Mouse (Mus musculus): ENCODE results near the gene AC161166.1. TPM values are rescaled to one million over a fixed set of nuclear protein-coding genes. Genes with fewer than 3 reads are reported as not detected.
A peak's percentile ranks its signal among the peaks of the same experiment; 100 is the strongest.
"Not testable (repeated sequence)": the region's sequence is repeated elsewhere in the genome, so short reads cannot be mapped to it uniquely, and the experiment has no call there.

The AC161166.1 gene
- polyA plus RNA-seq, 1 experiment from 2014 or later: 2.2 TPM

DNA sequence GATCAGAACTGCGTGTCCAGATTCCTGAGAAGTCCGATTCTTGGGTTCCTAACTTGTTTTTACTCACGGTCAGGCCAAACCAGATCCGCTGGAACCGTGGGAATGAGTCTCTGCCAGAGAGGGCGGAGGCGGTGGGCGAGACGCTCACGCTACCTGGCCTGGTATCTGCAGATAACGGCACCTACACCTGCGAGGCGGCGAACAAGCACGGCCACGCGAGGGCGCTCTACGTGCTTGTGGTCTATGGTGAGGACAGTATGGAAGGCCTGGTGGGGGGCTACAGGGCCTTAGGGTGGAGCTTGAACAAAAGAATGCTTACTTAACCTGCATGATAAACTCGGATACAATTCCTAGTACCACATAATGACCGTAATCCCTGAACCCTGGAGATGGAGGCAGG lies 10.8 kb downstream of the AC161166.1 start:
- Histone ChIP-seq H3K4me1 (peaks cover 32% of the 10 kb centered on the region), H3K36me3 (replicated peaks) (peaks cover 22% of the 10 kb centered on the region), H3K4me3 (no peak overlapping the region), H3K9me3 (no peaks in the 10 kb centered on the region), H3K4me2 (no peak overlapping the region), H3K27ac (no peak overlapping the region), H3K9ac (no peak overlapping the region), H3K27me3 (replicated peaks) (no peaks in the 10 kb centered on the region)
- no peak for ATAC-seq (replicated peaks)
- WGBS: 58% methylated on average over 21 of the region's 21 CpGs

DNA sequence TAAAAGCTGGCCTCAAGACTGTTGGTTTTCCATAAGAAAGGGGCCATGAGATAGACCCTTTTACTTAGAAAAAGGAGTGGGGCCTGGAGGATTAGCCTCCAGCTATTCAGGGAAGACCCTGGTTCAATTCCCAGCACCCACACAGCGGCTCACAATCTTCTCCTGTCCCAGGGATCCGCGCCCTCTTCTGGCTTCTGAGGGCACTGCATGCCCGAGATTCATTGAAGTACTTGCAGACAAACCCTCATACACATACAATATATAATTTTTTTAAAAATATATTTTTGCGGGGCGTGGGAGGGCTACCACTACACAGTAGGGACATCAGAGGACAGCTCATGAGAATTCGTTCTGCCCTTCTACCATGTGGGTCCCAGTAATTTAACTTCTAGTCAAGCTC lies 11.3 kb downstream of the AC161166.1 start:
- no peaks in the 10 kb centered on the region for H3K9me3 ChIP-seq
- no peaks in the 10 kb centered on the region for H3K27me3 ChIP-seq (replicated peaks)
- H3K4me2 ChIP-seq: no peak overlapping the region
- no peak overlapping the region for H3K4me3 ChIP-seq
- 32% methylated on average over 7 of the region's 7 CpGs for WGBS
- H3K9ac ChIP-seq: no peak overlapping the region
- peaks cover 22% of the 10 kb centered on the region for H3K36me3 ChIP-seq (replicated peaks)
- peaks cover 28% of the 10 kb centered on the region for H3K4me1 ChIP-seq
- H3K27ac ChIP-seq: no peak overlapping the region
- ATAC-seq (replicated peaks): no peak

GRCm38 (mm10) chr7:24499856-24500577 lies 12.2 kb downstream of the AC161166.1 start:
- H3K9ac ChIP-seq: no peak overlapping the region
- 20% methylated on average over 43 of the region's 43 CpGs for WGBS
- H3K4me2 ChIP-seq: no peak overlapping the region
- H3K27ac ChIP-seq: no peak overlapping the region
- H3K36me3 ChIP-seq (replicated peaks): peaks cover 22% of the 10 kb centered on the region
- no peaks in the 10 kb centered on the region for H3K27me3 ChIP-seq (replicated peaks)
- no peak overlapping the region for H3K4me3 ChIP-seq
- no peak for ATAC-seq (replicated peaks)
- no peaks in the 10 kb centered on the region for H3K9me3 ChIP-seq
- H3K4me1 ChIP-seq: peaks cover 19% of the 10 kb centered on the region

- no peak overlapping the region for H3K4me2 ChIP-seq
- H3K27me3 ChIP-seq (replicated peaks): no peaks in the 10 kb centered on the region
- peak overlapping the region; percentile 68; the same call in 1 of the 2 replicates for H3K27ac ChIP-seq
- H3K4me3 ChIP-seq: no peak overlapping the region
- 0 out of 2 replicates have a peak, but pooled peaks cover 5% of the 10 kb centered on the region for H3K36me3 ChIP-seq (replicated peaks)
- H3K9ac ChIP-seq: no peak overlapping the region
- H3K9me3 ChIP-seq: no peaks in the 10 kb centered on the region
- 85% methylated on average over 8 of the region's 8 CpGs for WGBS
- H3K4me1 ChIP-seq: peaks cover 48% of the 10 kb centered on the region
- ATAC-seq (replicated peaks): no peak
Measured at GRCm38 (mm10) chr7:24488303-24488702, 24.0 kb downstream of the AC161166.1 start.

- 25% methylated on average over 3 of the region's 3 CpGs for WGBS
- peak overlapping the region; percentile 51 for H3K4me2 ChIP-seq
- H3K36me3 ChIP-seq (replicated peaks): 0 out of 2 replicates have a peak, but pooled peaks cover 5% of the 10 kb centered on the region
- H3K4me1 ChIP-seq: peaks cover 54% of the 10 kb centered on the region
- H3K9me3 ChIP-seq: no peaks in the 10 kb centered on the region
- H3K27me3 ChIP-seq (replicated peaks): no peaks in the 10 kb centered on the region
- no peak for ATAC-seq (replicated peaks)
- no peak overlapping the region for H3K4me3 ChIP-seq
- H3K27ac ChIP-seq: peak overlapping the region; percentile 68
- peak overlapping the region; percentile 41; the same call in 1 of the 2 replicates for H3K9ac ChIP-seq
Measured at GRCm38 (mm10) chr7:24487403-24487802, 24.9 kb downstream of the AC161166.1 start.

GRCm38 (mm10) chr7:24486654-24487130 lies 25.6 kb downstream of the AC161166.1 start:
- Histone ChIP-seq H3K27me3 (replicated peaks) (no peaks in the 10 kb centered on the region), H3K4me2 (peak overlapping the region; percentile 51), H3K36me3 (replicated peaks) (0 out of 2 replicates have a peak, but pooled peaks cover 5% of the 10 kb centered on the region), H3K9me3 (no peaks in the 10 kb centered on the region), H3K9ac (peak overlapping the region; percentile 41; the same call in 1 of the 2 replicates), H3K4me1 (peaks cover 54% of the 10 kb centered on the region), H3K27ac (peak overlapping the region; percentile 68), H3K4me3 (peak overlapping the region; percentile 32)
- 40% methylated on average over 9 of the region's 9 CpGs for WGBS
- ATAC-seq (replicated peaks): peak; percentile 35; the same call in 1 of the 2 replicates

- no peaks in the 10 kb centered on the region for H3K9me3 ChIP-seq
- ATAC-seq (replicated peaks): no peak
- H3K4me2 ChIP-seq: peak overlapping the region; percentile 51
- H3K27me3 ChIP-seq (replicated peaks): no peaks in the 10 kb centered on the region
- no peak overlapping the region for H3K9ac ChIP-seq
- H3K27ac ChIP-seq: peak overlapping the region; percentile 68
- peaks cover 62% of the 10 kb centered on the region for H3K4me1 ChIP-seq
- H3K4me3 ChIP-seq: peak overlapping the region; percentile 32
- 0 out of 2 replicates have a peak, but pooled peaks cover 5% of the 10 kb centered on the region for H3K36me3 ChIP-seq (replicated peaks)
- 79% methylated on average over 9 of the region's 9 CpGs for WGBS
Measured at GRCm38 (mm10) chr7:24485481-24485880, 26.8 kb downstream of the AC161166.1 start.

- peaks cover 71% of the 10 kb centered on the region for H3K4me1 ChIP-seq
- H3K27me3 ChIP-seq (replicated peaks); H3K36me3 ChIP-seq (replicated peaks); H3K27ac ChIP-seq; ATAC-seq (replicated peaks); H3K9me3 ChIP-seq: not testable (repeated sequence)
- peak overlapping the region; percentile 89 for H3K9ac ChIP-seq
- WGBS: 61% methylated on average over 6 of the region's 6 CpGs
- peak overlapping the region; percentile 78 for H3K4me3 ChIP-seq
- H3K4me2 ChIP-seq: peak overlapping the region; percentile 72
Measured at GRCm38 (mm10) chr7:24483291-24483690, 29.0 kb downstream of the AC161166.1 start.

GRCm38 (mm10) chr7:24482208-24483020 lies 29.8 kb downstream of the AC161166.1 start:
- peak; percentile 10 for ATAC-seq (replicated peaks)
- 1% methylated on average over 23 of the region's 38 CpGs for WGBS
- Histone ChIP-seq H3K9ac (peak overlapping the region; percentile 89), H3K4me3 (peak overlapping the region; percentile 78), H3K27me3 (replicated peaks) (no peaks in the 10 kb centered on the region), H3K9me3 (no peaks in the 10 kb centered on the region), H3K4me1 (peaks cover 66% of the 10 kb centered on the region), H3K4me2 (peak overlapping the region; percentile 72), H3K36me3 (replicated peaks) (no peaks in the 10 kb centered on the region), H3K27ac (peak overlapping the region; percentile 86)

GRCm38 (mm10) chr7:24481474-24482207 lies 30.6 kb downstream of the AC161166.1 start, which contains the start of gene Cadm4:
Cadm4 (plus strand) TSS chr7:24482023.
- Histone ChIP-seq H3K27me3 (replicated peaks) (no peaks in the 10 kb centered on the region), H3K27ac (peak within 1 kb of the TSS; percentile 86), H3K9me3 (no peaks in the 10 kb centered on the region), H3K4me2 (peak within 1 kb of the TSS; percentile 72), H3K4me3 (peak within 1 kb of the TSS; percentile 78), H3K9ac (peak within 1 kb of the TSS; percentile 89), H3K36me3 (replicated peaks) (no peaks in the 10 kb centered on the region), H3K4me1 (peaks cover 58% of the 10 kb centered on the region)
- WGBS: under 1% methylated on average over 59 of the region's 83 CpGs
- peak; percentile 87 for ATAC-seq (replicated peaks)

- H3K27ac ChIP-seq: peak overlapping the region; percentile 86
- peaks cover 52% of the 10 kb centered on the region for H3K4me1 ChIP-seq
- WGBS: 10% methylated on average over 14 of the region's 14 CpGs
- peak overlapping the region; percentile 72 for H3K4me2 ChIP-seq
- H3K27me3 ChIP-seq (replicated peaks): no peaks in the 10 kb centered on the region
- ATAC-seq (replicated peaks): peak; percentile 64
- peak overlapping the region; percentile 89 for H3K9ac ChIP-seq
- H3K4me3 ChIP-seq: peak overlapping the region; percentile 78
- no peaks in the 10 kb centered on the region for H3K36me3 ChIP-seq (replicated peaks)
- no peaks in the 10 kb centered on the region for H3K9me3 ChIP-seq
Measured at GRCm38 (mm10) chr7:24480986-24481473, 31.2 kb downstream of the AC161166.1 start.

Data from midbrain, embryonic 15.5 days (tissue).